Mouse (Mus musculus): ENCODE results near the gene Kctd18. TPM values are rescaled to one million over a fixed set of nuclear protein-coding genes. Genes with fewer than 3 reads are reported as not detected.
A peak's percentile ranks its signal among the peaks of the same experiment; 100 is the strongest.
"Not testable (repeated sequence)": the region's sequence is repeated elsewhere in the genome, so short reads cannot be mapped to it uniquely, and the experiment has no call there.

Kctd18 gene
- polyA plus RNA-seq, 1 experiment, result 21.6 TPM

- DNase-seq, result no peak
- TF ChIP-seq CTCF (IDR thresholded peaks at IDR 0.05; ENCODE audit: borderline replicate concordance, insufficient read depth, low read depth, low read length) (no peak), POLR2A (IDR thresholded peaks at IDR 0.05; ENCODE audit: borderline replicate concordance, insufficient read depth, low read length) (no peak)
- no peak overlapping the region for H3K27ac ChIP-seq (ENCODE audit: insufficient read depth, low read length)
- peaks cover 22% of the 10 kb centered on the region for H3K4me1 ChIP-seq (ENCODE audit: control insufficient read depth, insufficient read depth, low read length)
- H3K27me3 ChIP-seq (ENCODE audit: control insufficient read depth, insufficient read depth, low read length), result no peaks in the 10 kb centered on the region
- H3K4me3 ChIP-seq (replicated peaks; ENCODE audit: insufficient read depth, low read depth, low read length), result no peak overlapping the region
- WGBS, result 91% methylated on average over 5 of the region's 5 CpGs
Observed at GRCm38 (mm10) chr1:58049126-58049525, 30.4 kb upstream of the Kctd18 start.

GRCm38 (mm10) chr1:58046721-58047290 is 28.1 kb upstream of the Kctd18 start:
- no peaks in the 10 kb centered on the region for H3K27me3 ChIP-seq (ENCODE audit: control insufficient read depth, insufficient read depth, low read length)
- 18% methylated on average over 3 of the region's 3 CpGs for WGBS

GRCm38 (mm10) chr1:58045546-58045945 is 26.8 kb upstream of the Kctd18 start:
- Histone ChIP-seq H3K4me1 (ENCODE audit: control insufficient read depth, insufficient read depth, low read length) (peaks cover 22% of the 10 kb centered on the region), H3K27me3 (ENCODE audit: control insufficient read depth, insufficient read depth, low read length) (no peaks in the 10 kb centered on the region), H3K27ac (ENCODE audit: insufficient read depth, low read length) (peak overlapping the region; percentile 86), H3K4me3 (replicated peaks; ENCODE audit: insufficient read depth, low read depth, low read length) (no peak overlapping the region)
- peak; percentile 83 to 95 for DNase-seq
- TF ChIP-seq CTCF (IDR thresholded peaks at IDR 0.05; ENCODE audit: borderline replicate concordance, insufficient read depth, low read depth, low read length), result no peak
- TF ChIP-seq POLR2A (IDR thresholded peaks at IDR 0.05; ENCODE audit: borderline replicate concordance, insufficient read depth, low read length), result no peak
- WGBS, result 4% methylated on average over 5 of the region's 5 CpGs

More at GRCm38 (mm10) chr1:58046721-58047290, 28.1 kb upstream of the Kctd18 start:
- H3K4me1 ChIP-seq (ENCODE audit: control insufficient read depth, insufficient read depth, low read length), result peaks cover 22% of the 10 kb centered on the region
- no peak overlapping the region for H3K4me3 ChIP-seq (replicated peaks; ENCODE audit: insufficient read depth, low read depth, low read length)
- peak; percentile 15 to 31 for DNase-seq
- TF ChIP-seq POLR2A (IDR thresholded peaks at IDR 0.05; ENCODE audit: borderline replicate concordance, insufficient read depth, low read length) (no peak), CTCF (IDR thresholded peaks at IDR 0.05; ENCODE audit: borderline replicate concordance, insufficient read depth, low read depth, low read length) (no peak)
- peak overlapping the region; percentile 39; the same call in 1 of the 2 replicates for H3K27ac ChIP-seq (ENCODE audit: insufficient read depth, low read length)

- Histone ChIP-seq H3K4me1 (ENCODE audit: control insufficient read depth, insufficient read depth, low read length) (peaks cover 22% of the 10 kb centered on the region), H3K27ac (ENCODE audit: insufficient read depth, low read length) (peak overlapping the region; percentile 87), H3K27me3 (ENCODE audit: control insufficient read depth, insufficient read depth, low read length) (no peaks in the 10 kb centered on the region), H3K4me3 (replicated peaks; ENCODE audit: insufficient read depth, low read depth, low read length) (no peak overlapping the region)
- WGBS, result 35% methylated on average over 3 of the region's 3 CpGs
- TF ChIP-seq POLR2A (IDR thresholded peaks at IDR 0.05; ENCODE audit: borderline replicate concordance, insufficient read depth, low read length) (no peak), CTCF (IDR thresholded peaks at IDR 0.05; ENCODE audit: borderline replicate concordance, insufficient read depth, low read depth, low read length) (no peak)
- DNase-seq, result peak in 1 of 2 experiments; percentile 38
Observed at GRCm38 (mm10) chr1:58045076-58045475, 26.3 kb upstream of the Kctd18 start.

GRCm38 (mm10) chr1:58037306-58037705 is 18.6 kb upstream of the Kctd18 start:
- 92% methylated on average over 9 of the region's 9 CpGs for WGBS
- not testable (repeated sequence) for DNase-seq; H3K27me3 ChIP-seq (ENCODE audit: control insufficient read depth, insufficient read depth, low read length); H3K4me1 ChIP-seq (ENCODE audit: control insufficient read depth, insufficient read depth, low read length); H3K27ac ChIP-seq (ENCODE audit: insufficient read depth, low read length); H3K4me3 ChIP-seq (replicated peaks; ENCODE audit: insufficient read depth, low read depth, low read length)

- no peak overlapping the region for H3K4me3 ChIP-seq (replicated peaks; ENCODE audit: insufficient read depth, low read depth, low read length)
- H3K4me1 ChIP-seq (ENCODE audit: control insufficient read depth, insufficient read depth, low read length), result peaks cover 7% of the 10 kb centered on the region
- TF ChIP-seq POLR2A (IDR thresholded peaks at IDR 0.05; ENCODE audit: borderline replicate concordance, insufficient read depth, low read length), result no peak
- peak; percentile 58 for TF ChIP-seq CTCF (IDR thresholded peaks at IDR 0.05; ENCODE audit: borderline replicate concordance, insufficient read depth, low read depth, low read length)
- WGBS, result 69% methylated on average over 10 of the region's 10 CpGs
- DNase-seq, result peak; percentile 38 to 60
- H3K27me3 ChIP-seq (ENCODE audit: control insufficient read depth, insufficient read depth, low read length), result no peaks in the 10 kb centered on the region
- H3K27ac ChIP-seq (ENCODE audit: insufficient read depth, low read length), result no peak overlapping the region
Observed at GRCm38 (mm10) chr1:58031160-58031769, 12.5 kb upstream of the Kctd18 start.

GRCm38 (mm10) chr1:58030156-58030871 is 11.6 kb upstream of the Kctd18 start:
- Histone ChIP-seq H3K4me1 (ENCODE audit: control insufficient read depth, insufficient read depth, low read length) (peaks cover 7% of the 10 kb centered on the region), H3K27me3 (ENCODE audit: control insufficient read depth, insufficient read depth, low read length) (no peaks in the 10 kb centered on the region), H3K27ac (ENCODE audit: insufficient read depth, low read length) (peak overlapping the region; percentile 84), H3K4me3 (replicated peaks; ENCODE audit: insufficient read depth, low read depth, low read length) (peak overlapping the region; percentile 66)
- TF ChIP-seq CTCF (IDR thresholded peaks at IDR 0.05; ENCODE audit: borderline replicate concordance, insufficient read depth, low read depth, low read length) (no peak), POLR2A (IDR thresholded peaks at IDR 0.05; ENCODE audit: borderline replicate concordance, insufficient read depth, low read length) (no peak)
- DNase-seq, result peak; percentile 74 to 79
- WGBS, result 14% methylated on average over 13 of the region's 13 CpGs

Measured in cerebellum, adult 2 months (tissue).